Mouse (Mus musculus) Patski (cell line): ENCODE data around the gene Hpse2. TPM values are rescaled to one million over a fixed set of nuclear protein-coding genes. Genes with fewer than 3 reads are reported as not detected.
A peak's percentile ranks its signal among the peaks of the same experiment; 100 is the strongest.
"Not testable (repeated sequence)": the region's sequence is repeated elsewhere in the genome, so short reads cannot be mapped to it uniquely, and the experiment has no call there.

Experiments
- ATAC-seq: fragments of 100-300 bp; one replicate; pipeline ENCODE4 v1.8.0; 2021
- CTCF ChIA-PET: fragments of 350-600 bp; sonication (Branson Sonifier 250); formaldehyde crosslinking; loops from one replicate; lab custom pipeline; 2022; ENCODE audit warnings: inconsistent platforms; lab: Charles Lee
- POLR2A ChIA-PET: fragments of 350-600 bp; sonication (Branson Sonifier 250); formaldehyde crosslinking; loops from one replicate; lab custom pipeline; 2022; ENCODE audit warnings: antibody characterized with exemption, inconsistent platforms; lab: Charles Lee
- DNase-seq: peaks from one replicate; pipeline ENCODE4 v3.0.0-alpha.2; 2011; ENCODE audit warnings: low read depth, low spot score
- H3K27me3 ChIP-seq: fragments of 371-371 bp; one replicate; pipeline ENCODE4 v1.5.1; 2021
- CTCF ChIP-seq: fragments of 100-300 bp; IDR thresholded peaks from one replicate; pipeline ENCODE4 v1.5.1; 2021
- in situ Hi-C: fragments of 300-500 bp; cut with MboI; formaldehyde crosslinking; loops from 3 replicates; pipeline ENCODE4 v1.11.1; 2018; ENCODE audit warnings: low pct_unique_long_range_greater_than_20kb, mixed read lengths
- polyA plus RNA-seq: library from polyadenylated mRNA; unstranded; gene quantifications from one replicate; pipeline ENCODE4 v1.2.3, GENCODE M21; 2021

Gene Hpse2
- polyA plus RNA-seq, 1 experiment from 2014 or later = not detected

GRCm38 (mm10) chr19:43385451-43385850 is 2.7 kb downstream of the Hpse2 start:
- ChIA-PET CTCF (no interaction called here), POLR2A (no interaction called here)
- H3K27me3 ChIP-seq = peaks cover 95% of the 10 kb centered on the region
- in situ Hi-C loops = loop anchor here (10.0 kb wide), 1 partner anchor 591 kb away; no protein-coding TSS in a partner anchor
- DNase-seq (no peak), ATAC-seq (no peak)
- no peak for TF ChIP-seq CTCF

- ChIA-PET CTCF (no interaction called here), POLR2A (no interaction called here)
- no peak for TF ChIP-seq CTCF
- in situ Hi-C loops = loop anchor here (10.0 kb wide), 1 partner anchor 590 kb away; no protein-coding TSS in a partner anchor
- H3K27me3 ChIP-seq = peaks cover 95% of the 10 kb centered on the region
- DNase-seq (no peak), ATAC-seq (no peak)
Measured at GRCm38 (mm10) chr19:43384978-43385431, 3.1 kb downstream of the Hpse2 start.

GRCm38 (mm10) chr19:43384346-43384977 is 3.7 kb downstream of the Hpse2 start:
- CTCF ChIA-PET = no interaction called here
- in situ Hi-C loops = loop anchor here (10.0 kb wide), 1 partner anchor 590 kb away; no protein-coding TSS in a partner anchor
- peaks cover 95% of the 10 kb centered on the region for H3K27me3 ChIP-seq
- DNase-seq (no peak), ATAC-seq (no peak)
- POLR2A ChIA-PET = no interaction called here
- no peak for TF ChIP-seq CTCF

- in situ Hi-C loops = no loop called here
- ChIA-PET CTCF (no interaction called here), POLR2A (no interaction called here)
- ATAC-seq (no peak), DNase-seq (no peak)
- no peak for TF ChIP-seq CTCF
- H3K27me3 ChIP-seq = peaks cover 55% of the 10 kb centered on the region
Measured at GRCm38 (mm10) chr19:43358830-43359229, 29.3 kb downstream of the Hpse2 start.

GRCm38 (mm10) chr19:43311125-43311524 is 77.0 kb downstream of the Hpse2 start:
- in situ Hi-C loops = loop anchor here (5.0 kb wide), 1 partner anchor 514 kb away; no protein-coding TSS in a partner anchor
- ChIA-PET CTCF (no interaction called here), POLR2A (no interaction called here)
- no peak for DNase-seq
- ATAC-seq = no peak
- peak; percentile 61 for TF ChIP-seq CTCF
- H3K27me3 ChIP-seq = peaks cover 60% of the 10 kb centered on the region

- CTCF ChIA-PET = no interaction called here
- POLR2A ChIA-PET = no interaction called here
- peak; percentile 54 for TF ChIP-seq CTCF
- DNase-seq = no peak
- peaks cover 65% of the 10 kb centered on the region for H3K27me3 ChIP-seq
- in situ Hi-C loops = no loop called here
- ATAC-seq = no peak
Measured at GRCm38 (mm10) chr19:43306756-43307155, 81.4 kb downstream of the Hpse2 start.

- CTCF ChIA-PET, in situ Hi-C loops, POLR2A ChIA-PET, ATAC-seq, DNase-seq: not testable (repeated sequence)
- peaks cover 48% of the 10 kb centered on the region for H3K27me3 ChIP-seq
Measured at GRCm38 (mm10) chr19:43281336-43281735, 106.8 kb downstream of the Hpse2 start.

GRCm38 (mm10) chr19:43243993-43244392 is 144.2 kb downstream of the Hpse2 start:
- ATAC-seq (no peak), DNase-seq (no peak)
- ChIA-PET POLR2A (no interaction called here), CTCF (no interaction called here)
- H3K27me3 ChIP-seq = peaks cover 60% of the 10 kb centered on the region
- no peak for TF ChIP-seq CTCF
- in situ Hi-C loops = no loop called here

- DNase-seq = no peak
- no peak for TF ChIP-seq CTCF
- peaks cover 76% of the 10 kb centered on the region for H3K27me3 ChIP-seq
- ATAC-seq = no peak
- ChIA-PET POLR2A (no interaction called here), CTCF (no interaction called here)
- in situ Hi-C loops = no loop called here
Measured at GRCm38 (mm10) chr19:43231711-43232110, 156.4 kb downstream of the Hpse2 start.

- DNase-seq = no peak
- POLR2A ChIA-PET = no interaction called here
- no peak for TF ChIP-seq CTCF
- in situ Hi-C loops = no loop called here
- ATAC-seq = no peak
- peaks cover 84% of the 10 kb centered on the region for H3K27me3 ChIP-seq
- CTCF ChIA-PET = no interaction called here
Measured at GRCm38 (mm10) chr19:43193562-43193961, 194.6 kb downstream of the Hpse2 start.

- ChIA-PET POLR2A (no interaction called here), CTCF (interaction anchor here (1.2 to 1.8 kb wide), 2 partner anchors 9 to 14 kb away, joined by 3 to 7 read pairs; no protein-coding TSS in a partner anchor)
- in situ Hi-C loops = no loop called here
- TF ChIP-seq CTCF = no peak
- DNase-seq (no peak), ATAC-seq (no peak)
- H3K27me3 ChIP-seq = peaks cover 74% of the 10 kb centered on the region
Measured at GRCm38 (mm10) chr19:43175437-43175965, 212.7 kb downstream of the Hpse2 start.
